Mouse (Mus musculus) brain, embryonic 14.5 days (tissue): ENCODE results near the gene Mterf2.

Experiments
- CTCF ChIP-seq: fragments of 200-500 bp; IDR thresholded peaks from 2 replicates; pipeline ENCODE4 v1.5.1; 2012; ENCODE audit warnings: inconsistent platforms, mild to moderate bottlenecking, moderate library complexity, borderline replicate concordance; ENCODE audit not compliant: insufficient read depth, insufficient read length; ENCODE audit errors: extremely low read depth
- POLR2A ChIP-seq: fragments of 200-500 bp; IDR thresholded peaks from 2 replicates; pipeline ENCODE4 v1.6.1; 2012; ENCODE audit warnings: mild to moderate bottlenecking, inconsistent platforms, borderline replicate concordance; ENCODE audit not compliant: poor library complexity, insufficient read depth, insufficient read length, severe bottlenecking; ENCODE audit errors: extremely low read depth

GRCm38 (mm10) chr10:85102247-85103084 lies 25.4 kb downstream of the Mterf2 start, which contains the start of the genes Fhl4 and Tmem263:
- TF ChIP-seq POLR2A (peak; percentile 91), CTCF (no peak)
